Mouse (Mus musculus) stomach, embryonic 16.5 days (tissue): ENCODE data around the gene Fam13c. TPM values are rescaled to one million over a fixed set of nuclear protein-coding genes. Genes with fewer than 3 reads are reported as not detected.
"Not testable (repeated sequence)": the region's sequence is repeated elsewhere in the genome, so short reads cannot be mapped to it uniquely, and the experiment has no call there.

Source experiments
- ATAC-seq: fragments of 200-750 bp; cut with Nextera tagmentation; 2 replicates; pipeline ENCODE4 v1.8.0; 2017; ENCODE audit warnings: moderate number of reproducible peaks, moderate TSS enrichment; ENCODE audit not compliant: insufficient read depth, low FRiP score
- H3K27ac ChIP-seq: fragments of 300-500 bp; sonication (generic); 2 replicates; pipeline ENCODE4 v1.5.1; 2014; ENCODE audit warnings: low read length
- H3K27me3 ChIP-seq: fragments of 300-500 bp; sonication (generic); 2 replicates; pipeline ENCODE4 v1.6.1; 2014; ENCODE audit warnings: low read length, control low read depth, mixed read lengths; ENCODE audit not compliant: control insufficient read depth, insufficient read depth
- H3K36me3 ChIP-seq: fragments of 300-500 bp; sonication (generic); 2 replicates; pipeline ENCODE4 v1.6.1; 2014; ENCODE audit warnings: low read length; ENCODE audit not compliant: control insufficient read depth, insufficient read depth
- H3K4me1 ChIP-seq: fragments of 300-500 bp; sonication (generic); 2 replicates; pipeline ENCODE4 v1.6.1; 2014; ENCODE audit warnings: low read length, control low read depth, mixed read lengths; ENCODE audit not compliant: control insufficient read depth, insufficient read depth
- H3K4me2 ChIP-seq: fragments of 300-500 bp; sonication (generic); 2 replicates; pipeline ENCODE4 v1.6.1; 2014; ENCODE audit warnings: low read depth, low read length, mixed read lengths
- H3K4me3 ChIP-seq: fragments of 300-500 bp; sonication (generic); replicated peaks from 2 replicates; pipeline ENCODE4 v1.5.1; 2014; ENCODE audit warnings: mild to moderate bottlenecking, low read length
- H3K9ac ChIP-seq: fragments of 300-500 bp; sonication (generic); 2 replicates; pipeline ENCODE4 v1.6.1; 2014; ENCODE audit warnings: low read length
- H3K9me3 ChIP-seq: fragments of 300-500 bp; sonication (generic); replicated peaks from 2 replicates; pipeline ENCODE4 v1.6.1; 2016; ENCODE audit warnings: low read length, control low read depth; ENCODE audit not compliant: control insufficient read depth
- WGBS: fragments of 180-500 bp; shearing (Covaris S2); extraction: QIAGEN DNeasy Blood & Tissue Kit; methylation state at CpG from one replicate; pipeline ENCODE4 v1.1.7; 2014; 5-methylcytosine and 5-hydroxymethylcytosine counted together
- polyA plus RNA-seq: library from polyadenylated mRNA; unstranded; fragments of >200 nt; fragmentation: Nextera tagmentation; extraction: Ambion mirVana; gene quantifications from 2 replicates; pipeline ENCODE4 v1.2.1, GENCODE M21; 2015

The Fam13c gene
- polyA plus RNA-seq, 1 experiment from 2014 or later, result 10.2 TPM

DNA sequence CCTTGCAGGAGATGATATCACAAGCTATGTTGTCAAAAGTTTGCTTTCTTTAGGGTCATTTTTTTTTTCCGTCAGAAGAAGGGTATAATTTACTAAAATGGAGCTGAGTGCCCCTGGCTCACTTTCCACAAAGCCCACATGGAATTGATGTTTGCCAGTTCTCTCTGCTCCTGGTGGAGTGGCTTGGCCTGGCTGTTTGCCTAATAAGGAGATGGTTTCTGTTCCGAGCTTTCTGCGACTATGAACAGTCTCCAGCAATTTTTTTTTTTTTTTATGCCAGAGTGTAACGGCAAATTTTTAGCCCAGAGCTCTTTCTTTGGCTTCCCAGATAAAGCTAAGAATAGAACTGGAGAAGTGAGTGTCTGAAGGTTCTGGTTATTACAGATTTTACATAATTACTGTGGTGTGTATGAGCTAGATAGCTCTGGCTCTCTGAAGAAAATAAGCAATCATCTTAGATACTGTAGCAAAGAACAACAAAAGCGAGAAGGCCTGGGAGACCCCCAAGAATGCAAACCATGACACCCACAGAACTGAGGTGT is 12.1 kb upstream of the Fam13c start:
- H3K4me1 ChIP-seq, result no peaks in the 10 kb centered on the region
- WGBS, result 59% methylated on average over 5 of the region's 5 CpGs
- H3K36me3 ChIP-seq, result no peaks in the 10 kb centered on the region
- no peak overlapping the region for H3K4me2 ChIP-seq
- H3K27me3 ChIP-seq, result no peaks in the 10 kb centered on the region
- H3K9me3 ChIP-seq, result no peaks in the 10 kb centered on the region
- H3K4me3 ChIP-seq, result no peak overlapping the region
- peak overlapping the region; percentile 82 for H3K27ac ChIP-seq
- no peak overlapping the region for H3K9ac ChIP-seq
- no peak for ATAC-seq

DNA sequence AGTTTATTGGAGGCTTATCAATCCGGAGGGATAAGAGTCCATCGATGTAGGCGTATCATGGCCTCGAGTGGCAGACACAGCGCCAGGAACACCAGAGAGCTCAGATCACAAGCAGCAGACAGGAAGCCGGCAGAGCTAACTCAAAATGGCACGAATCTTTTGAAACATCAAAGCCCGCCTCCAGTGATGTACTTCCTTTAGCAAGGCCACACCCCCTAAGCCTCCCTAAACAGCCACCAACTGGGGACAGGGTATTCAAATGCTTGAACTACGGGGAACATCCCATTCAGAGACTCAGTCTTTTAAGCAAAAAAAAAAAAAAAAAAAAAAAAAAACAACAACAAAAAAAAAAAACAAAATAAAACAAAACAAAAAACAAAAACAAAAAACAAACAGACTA is 10.9 kb upstream of the Fam13c start:
- Histone ChIP-seq H3K9ac (no peak overlapping the region), H3K27me3 (no peaks in the 10 kb centered on the region), H3K4me2 (no peak overlapping the region), H3K27ac (no peak overlapping the region; the same call in 1 of the 2 replicates), H3K36me3 (no peaks in the 10 kb centered on the region), H3K9me3 (no peaks in the 10 kb centered on the region), H3K4me1 (no peaks in the 10 kb centered on the region), H3K4me3 (no peak overlapping the region)
- no peak for ATAC-seq
- WGBS, result 91% methylated on average over 9 of the region's 9 CpGs

DNA sequence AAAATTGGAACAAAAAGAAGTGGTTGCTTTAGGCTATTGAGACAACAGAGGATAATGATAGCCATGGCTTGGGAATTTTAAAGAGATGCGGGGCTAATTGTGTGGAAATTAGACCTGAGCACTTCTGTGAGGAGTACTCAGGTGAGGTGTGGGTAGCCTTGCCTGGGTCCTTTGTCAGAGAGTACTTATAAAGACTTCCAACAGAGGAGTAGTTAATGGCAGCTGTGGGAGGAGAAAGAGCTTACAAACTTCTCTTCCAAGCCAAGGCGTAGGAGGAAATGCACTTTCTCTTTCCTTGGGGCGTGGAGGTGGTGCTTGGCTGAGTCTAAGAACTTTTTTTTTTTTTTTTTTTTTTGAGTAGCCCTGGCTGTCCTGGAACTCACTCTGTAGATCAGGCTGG is 6.9 kb upstream of the Fam13c start:
- WGBS, result 90% methylated on average over 3 of the region's 3 CpGs
- H3K4me1 ChIP-seq, result no peaks in the 10 kb centered on the region
- no peaks in the 10 kb centered on the region for H3K36me3 ChIP-seq
- no peaks in the 10 kb centered on the region for H3K27me3 ChIP-seq
- no peak overlapping the region for H3K9ac ChIP-seq
- H3K27ac ChIP-seq, result no peak overlapping the region
- no peak overlapping the region for H3K4me3 ChIP-seq
- ATAC-seq, result no peak
- no peak overlapping the region for H3K4me2 ChIP-seq
- no peaks in the 10 kb centered on the region for H3K9me3 ChIP-seq

DNA sequence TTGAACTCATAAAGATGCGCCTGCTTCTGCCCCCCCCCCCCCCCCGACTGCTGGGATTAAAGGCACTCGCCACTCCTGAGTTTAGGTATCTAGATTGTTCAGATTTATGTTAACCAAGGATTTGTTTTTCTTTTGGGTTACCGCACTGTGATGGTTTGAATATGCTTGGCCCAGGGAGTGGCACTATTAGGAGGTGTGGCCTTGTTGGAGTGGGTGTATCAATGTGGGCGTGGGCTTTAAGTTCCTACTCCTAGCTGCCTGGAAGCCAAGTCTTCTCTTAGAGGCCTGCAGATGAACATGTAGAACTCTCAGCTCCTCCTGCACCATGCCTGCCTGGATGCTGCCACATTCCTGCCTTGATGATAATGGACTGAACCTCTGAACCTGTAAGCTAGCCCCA is 6.5 kb upstream of the Fam13c start:
- H3K27ac ChIP-seq, H3K4me1 ChIP-seq, H3K4me3 ChIP-seq, H3K4me2 ChIP-seq, H3K9me3 ChIP-seq, H3K36me3 ChIP-seq, H3K27me3 ChIP-seq, ATAC-seq, H3K9ac ChIP-seq: not testable (repeated sequence)
- WGBS, result 83% methylated on average over 5 of the region's 5 CpGs

DNA sequence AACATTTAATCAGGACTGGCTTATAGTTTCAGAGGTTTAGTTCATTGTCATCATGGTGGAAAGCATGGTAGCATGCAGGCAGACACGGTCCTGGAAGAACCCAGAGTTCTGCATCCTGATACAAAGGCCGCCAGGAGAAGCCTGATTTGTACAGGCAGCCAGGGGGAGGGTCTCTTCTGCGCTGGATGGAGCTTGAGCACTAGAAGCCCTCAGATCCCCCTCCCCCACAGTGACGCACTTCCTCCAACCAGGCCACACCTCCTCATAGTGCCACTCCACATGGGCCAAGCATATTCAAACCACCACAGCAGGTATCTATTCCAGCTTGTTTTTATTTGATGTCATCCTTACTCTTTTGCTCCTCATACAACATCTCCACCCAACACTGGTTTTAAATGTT is 3.6 kb upstream of the Fam13c start:
- Histone ChIP-seq H3K4me1 (no peaks in the 10 kb centered on the region), H3K4me3 (no peak overlapping the region), H3K27me3 (no peaks in the 10 kb centered on the region), H3K9ac (no peak overlapping the region), H3K36me3 (no peaks in the 10 kb centered on the region), H3K9me3 (no peaks in the 10 kb centered on the region), H3K27ac (no peak overlapping the region), H3K4me2 (no peak overlapping the region)
- 85% methylated on average over 4 of the region's 4 CpGs for WGBS
- no peak for ATAC-seq

DNA sequence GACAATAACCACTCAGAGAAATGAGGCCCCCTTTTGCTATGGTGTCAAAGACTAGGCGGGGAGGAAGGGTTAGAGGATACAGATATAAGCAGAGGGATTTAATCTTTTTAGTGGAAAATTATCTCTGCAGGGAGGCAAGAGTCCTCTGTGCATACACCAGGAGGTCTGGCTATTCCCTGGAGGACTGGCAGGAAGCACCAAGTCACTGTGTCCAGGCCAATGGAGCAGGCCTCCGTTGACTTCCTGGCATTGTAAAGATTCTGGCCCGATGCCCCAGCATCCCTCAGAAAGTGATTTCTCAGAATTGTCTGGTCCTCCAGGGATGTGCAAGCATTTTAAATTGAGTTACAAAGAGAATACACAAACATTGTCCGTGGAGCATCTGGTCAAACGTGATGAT is 3.0 kb upstream of the Fam13c start:
- H3K36me3 ChIP-seq, result no peaks in the 10 kb centered on the region
- no peak overlapping the region for H3K27ac ChIP-seq
- 74% methylated on average over 5 of the region's 5 CpGs for WGBS
- H3K4me3 ChIP-seq, result no peak overlapping the region
- no peak overlapping the region for H3K4me2 ChIP-seq
- no peak overlapping the region for H3K9ac ChIP-seq
- 0 out of 2 replicates have a peak, but pooled peaks have one; percentile 27 for ATAC-seq
- H3K4me1 ChIP-seq, result no peaks in the 10 kb centered on the region
- no peaks in the 10 kb centered on the region for H3K9me3 ChIP-seq
- H3K27me3 ChIP-seq, result no peaks in the 10 kb centered on the region

DNA sequence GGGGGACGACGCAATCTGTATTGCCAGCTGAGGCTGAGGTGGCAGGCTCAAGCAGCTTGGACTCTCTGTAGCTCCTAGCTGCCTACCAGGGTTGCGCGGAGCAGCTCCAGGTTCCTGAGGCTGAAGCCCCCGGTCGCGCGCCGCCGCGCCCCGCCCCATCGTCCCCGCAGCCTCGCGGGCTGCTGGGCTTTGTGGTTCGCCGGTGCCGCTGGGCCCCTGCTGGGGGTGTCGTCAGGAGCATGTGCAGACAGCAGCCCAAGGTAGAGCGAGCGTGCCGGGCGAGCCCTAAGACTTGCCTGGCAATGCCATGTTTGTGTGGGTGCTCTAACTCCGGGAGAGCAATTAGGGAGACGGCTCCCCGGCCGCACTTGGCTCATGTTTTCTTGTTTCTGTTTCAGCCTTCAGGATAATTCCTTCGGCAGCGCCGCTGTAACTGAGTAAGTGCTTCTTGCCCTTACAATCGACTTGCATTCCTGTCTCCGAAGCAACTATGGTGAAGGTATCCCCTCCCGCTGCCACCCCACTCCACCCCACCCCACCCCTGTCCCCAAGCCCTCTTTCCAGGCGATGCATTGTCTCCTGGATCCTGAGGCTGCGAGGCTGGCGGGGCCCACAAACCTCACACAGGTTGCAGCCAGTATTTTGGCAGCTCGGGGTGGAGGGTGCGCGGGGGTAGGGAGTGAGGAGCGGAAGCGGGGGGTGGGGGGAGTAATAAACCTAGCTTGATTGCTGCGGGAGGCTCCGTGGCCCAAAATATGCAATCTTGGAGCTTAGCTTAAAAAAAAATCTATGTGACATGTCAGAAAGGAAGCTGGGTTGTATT is 569 bp downstream of the Fam13c start:
- ATAC-seq, result peak; percentile 69

DNA sequence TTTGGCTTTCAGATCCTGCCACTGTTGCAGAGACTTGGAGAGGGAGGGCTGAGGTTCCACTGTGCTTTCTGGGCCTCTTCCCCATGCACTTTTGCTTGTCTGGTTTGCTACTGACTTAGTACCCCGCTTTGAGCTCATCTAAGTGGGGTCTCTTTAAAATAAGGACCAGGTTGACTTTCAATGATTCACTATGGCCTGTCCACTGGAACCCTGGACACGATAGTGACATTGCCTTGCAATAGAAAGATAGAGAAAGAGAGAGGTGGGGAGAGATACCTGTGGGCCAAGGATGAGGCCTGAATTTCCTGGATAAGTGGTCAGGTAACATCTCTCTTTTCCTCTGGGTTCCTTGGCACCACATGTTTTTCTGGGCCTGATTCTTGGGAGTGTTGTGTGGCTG is 1.9 kb downstream of the Fam13c start:
- no peak for ATAC-seq
- Histone ChIP-seq H3K4me1 (no peaks in the 10 kb centered on the region), H3K27me3 (no peaks in the 10 kb centered on the region), H3K4me3 (no peak overlapping the region), H3K9ac (no peak overlapping the region), H3K27ac (no peak overlapping the region), H3K4me2 (peak overlapping the region; percentile 77), H3K9me3 (no peaks in the 10 kb centered on the region), H3K36me3 (no peaks in the 10 kb centered on the region)
- whole genome bisulfite sequencing, result 92% methylated on average over 2 of the region's 2 CpGs

More for the DNA sequence above, 569 bp downstream of the Fam13c start:
- peak overlapping the region; percentile 61 for H3K27ac ChIP-seq
- H3K4me2 ChIP-seq, result peak overlapping the region; percentile 77
- H3K36me3 ChIP-seq, result no peaks in the 10 kb centered on the region
- no peaks in the 10 kb centered on the region for H3K9me3 ChIP-seq
- no peaks in the 10 kb centered on the region for H3K4me1 ChIP-seq
- under 1% methylated on average over 44 of the region's 44 CpGs for WGBS
- no peaks in the 10 kb centered on the region for H3K27me3 ChIP-seq
- peak overlapping the region; percentile 57 for H3K4me3 ChIP-seq
- peak overlapping the region; percentile 71 for H3K9ac ChIP-seq

DNA sequence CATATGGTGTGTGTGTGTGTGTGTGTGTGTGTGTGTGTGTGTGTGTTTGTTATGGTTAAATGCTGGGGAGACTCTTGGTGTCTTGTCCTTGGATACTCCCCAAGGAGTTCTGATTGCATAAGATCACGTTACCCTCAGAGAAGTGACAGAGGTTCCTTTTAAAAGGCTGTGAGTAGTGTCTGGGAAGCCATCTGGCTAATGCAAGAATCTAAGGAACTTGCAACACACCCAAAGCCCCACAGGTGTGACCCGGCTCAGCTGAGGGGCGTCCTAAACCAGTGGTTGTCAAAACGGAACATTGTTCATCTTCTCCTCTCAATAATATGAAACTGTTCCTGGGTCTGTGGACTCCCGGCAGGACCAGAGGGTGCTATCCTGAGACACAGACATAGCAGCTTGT is 2.3 kb downstream of the Fam13c start:
- Histone ChIP-seq H3K9me3 (no peaks in the 10 kb centered on the region), H3K4me3 (no peak overlapping the region), H3K4me1 (no peaks in the 10 kb centered on the region), H3K27me3 (no peaks in the 10 kb centered on the region), H3K9ac (no peak overlapping the region), H3K27ac (no peak overlapping the region), H3K36me3 (no peaks in the 10 kb centered on the region), H3K4me2 (no peak overlapping the region)
- WGBS, result 80% methylated on average over 5 of the region's 5 CpGs
- ATAC-seq, result no peak
